Mouse (Mus musculus) megakaryocyte progenitor cell, adult 5-6 weeks (primary cell): ENCODE results near the gene Myh10. TPM values are rescaled to one million over a fixed set of nuclear protein-coding genes. Genes with fewer than 3 reads are reported as not detected.

Experiments
- ATAC-seq: replicated peaks from 2 replicates; pipeline ENCODE4 v1.8.0; 2016; ENCODE audit warnings: mild to moderate bottlenecking, moderate TSS enrichment, inconsistent platforms; ENCODE audit not compliant: poor library complexity
- total RNA-seq, 2 experiments: library from RNA; stranded (forward) in 1 of 2; stranded (reverse) in 1 of 2; fragments of 157-497, 149-512 nt in 1 of 2; fragments of 200-1000 nt in 1 of 2; gene quantifications; 2 replicates each; pipeline versions ENCODE4 v1.2.3 to v1.2.4; 2015 to 2017

The Myh10 gene
- 6.0 and 8.4 TPM in 2 replicates for total RNA-seq (2015)
- total RNA-seq (2017) = 3.9 and 6.5 TPM in 2 replicates

DNA sequence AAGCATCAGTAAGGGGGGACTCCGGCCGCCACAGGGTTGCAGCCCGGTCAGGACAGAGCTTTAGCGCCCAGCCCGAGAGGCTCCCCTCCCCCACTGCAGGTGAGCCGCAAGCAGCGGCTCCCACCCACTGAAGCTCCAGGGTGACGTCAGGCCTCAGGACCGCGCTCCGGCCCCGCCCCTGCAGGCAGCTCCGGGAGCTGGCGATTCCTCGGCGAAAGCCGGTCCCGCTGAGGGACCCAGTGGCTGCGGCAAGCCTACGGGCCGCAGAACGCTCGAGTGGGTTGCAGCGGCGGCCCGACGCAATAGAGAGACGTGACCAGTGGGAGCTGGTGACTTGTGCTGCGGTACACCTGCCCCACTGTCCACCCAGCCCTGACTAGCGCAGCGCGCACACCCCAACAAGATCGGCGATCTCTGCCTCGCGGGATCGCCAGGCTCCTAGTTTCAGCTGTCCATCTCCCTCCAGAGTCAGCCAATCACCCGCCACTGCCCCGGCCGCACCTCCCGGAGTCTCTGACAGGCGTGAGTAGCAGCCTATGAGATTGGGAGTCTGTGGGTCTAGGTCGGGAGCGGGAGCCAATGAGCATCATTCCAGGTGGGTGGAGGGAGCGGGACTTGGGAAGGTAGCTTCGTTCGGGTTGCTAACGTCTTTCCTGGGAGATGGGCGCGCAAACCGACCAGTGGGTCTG is at the start of gene Myh10:
TSS of gene Myh10 (plus strand) at position 239 of the 689 bp plus-strand sequence.
- ATAC-seq = peak; percentile 95

GRCm38 (mm10) chr11:68644781-68645180 is 46.6 kb upstream of the Myh10 start:
- no peak for ATAC-seq

GRCm38 (mm10) chr11:68647808-68648207 is 43.6 kb upstream of the Myh10 start:
- ATAC-seq = no peak

GRCm38 (mm10) chr11:68648385-68649148 is 42.8 kb upstream of the Myh10 start:
- ATAC-seq = no peak

DNA sequence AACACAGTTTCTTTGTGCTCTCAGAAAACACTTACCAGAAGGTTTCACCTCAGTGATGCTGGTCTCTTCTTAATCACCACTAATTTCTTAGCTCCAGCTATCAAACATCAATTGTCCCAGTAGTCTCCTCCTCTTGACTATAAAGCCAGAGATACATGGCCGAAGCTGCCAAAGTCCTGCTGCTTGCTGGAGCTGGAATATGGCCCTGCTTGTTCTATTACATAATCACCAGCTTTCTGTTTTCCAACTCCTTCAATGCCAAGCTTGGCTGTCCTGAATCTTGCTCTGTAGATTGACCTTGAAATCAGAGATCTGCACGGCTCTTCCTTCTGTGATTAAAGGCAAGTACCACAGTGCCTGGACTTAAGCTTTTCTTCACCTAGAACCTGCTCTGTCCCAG is 39.8 kb upstream of the Myh10 start:
- no peak for ATAC-seq

GRCm38 (mm10) chr11:68655524-68655923 is 35.8 kb upstream of the Myh10 start:
- ATAC-seq = no peak

GRCm38 (mm10) chr11:68656887-68657685 is 34.3 kb upstream of the Myh10 start:
- ATAC-seq = no peak

DNA sequence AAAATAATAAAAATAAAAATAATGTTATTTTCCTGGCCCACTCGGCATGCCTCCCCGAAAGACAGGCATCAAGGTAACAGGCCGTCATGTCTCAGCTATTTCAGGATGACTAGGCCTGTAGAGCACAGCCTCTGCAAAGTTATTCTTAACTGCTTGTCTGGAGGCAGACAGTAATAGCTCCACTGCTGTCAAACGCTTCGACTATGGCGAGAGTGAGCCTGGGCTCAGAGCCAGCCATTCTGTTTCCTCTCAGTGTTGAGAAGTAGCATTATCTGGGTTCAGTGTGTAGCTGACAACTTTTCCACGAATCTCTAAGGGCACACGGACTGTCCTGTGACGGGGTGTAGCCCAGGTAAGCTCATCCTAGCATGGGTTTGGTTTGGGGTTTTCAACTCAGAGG is 33.5 kb upstream of the Myh10 start:
- ATAC-seq = no peak

GRCm38 (mm10) chr11:68665331-68665730 is 26.0 kb upstream of the Myh10 start:
- ATAC-seq = no peak

GRCm38 (mm10) chr11:68666210-68666609 is 25.1 kb upstream of the Myh10 start:
- ATAC-seq = no peak

- 0 out of 2 replicates have a peak, but pooled peaks have one; percentile 26 for ATAC-seq
These were observed 18.9 kb upstream of the Myh10 start for GRCm38 (mm10) chr11:68672270-68672970.

- no peak for ATAC-seq
These were observed 17.3 kb upstream of the Myh10 start for GRCm38 (mm10) chr11:68674071-68674470.

DNA sequence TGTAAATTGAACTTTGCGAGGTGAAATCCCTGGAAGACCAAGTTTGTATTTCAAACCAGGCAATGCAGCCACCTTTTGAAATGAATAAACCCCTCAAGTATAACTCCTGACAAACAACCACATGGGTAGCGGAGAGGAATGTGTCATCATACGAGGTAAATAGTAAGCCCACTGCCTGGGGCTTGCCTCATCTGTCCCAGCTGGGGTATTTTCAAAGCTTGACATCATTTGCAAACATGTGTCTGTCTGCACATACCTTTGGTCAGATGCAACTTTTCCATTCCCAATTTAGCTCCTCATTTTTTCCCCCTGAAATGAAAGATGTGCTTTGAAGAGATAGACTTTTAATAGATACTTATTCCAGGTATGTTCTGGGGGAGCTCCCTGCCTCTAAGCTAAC is 16.7 kb upstream of the Myh10 start:
- no peak for ATAC-seq

DNA sequence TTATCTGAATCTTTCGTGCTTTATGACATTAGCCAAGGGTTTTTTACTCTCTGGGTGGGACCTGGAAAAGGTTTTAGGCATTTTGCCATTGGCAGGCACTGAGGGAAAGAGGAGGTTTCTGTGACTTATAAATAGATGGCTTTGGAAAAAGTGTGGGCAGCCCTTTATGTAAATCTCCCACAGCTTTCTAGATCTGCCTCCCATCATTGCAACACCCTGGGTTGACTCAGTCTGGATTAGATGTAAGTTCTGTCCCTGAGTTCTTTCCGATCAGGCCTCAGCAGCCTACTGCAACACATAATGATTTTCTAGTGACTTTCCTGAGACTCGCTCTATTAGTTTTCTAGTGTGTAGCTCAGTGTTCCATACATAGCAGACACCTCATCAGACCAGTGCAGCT is 16.1 kb upstream of the Myh10 start:
- no peak for ATAC-seq

DNA sequence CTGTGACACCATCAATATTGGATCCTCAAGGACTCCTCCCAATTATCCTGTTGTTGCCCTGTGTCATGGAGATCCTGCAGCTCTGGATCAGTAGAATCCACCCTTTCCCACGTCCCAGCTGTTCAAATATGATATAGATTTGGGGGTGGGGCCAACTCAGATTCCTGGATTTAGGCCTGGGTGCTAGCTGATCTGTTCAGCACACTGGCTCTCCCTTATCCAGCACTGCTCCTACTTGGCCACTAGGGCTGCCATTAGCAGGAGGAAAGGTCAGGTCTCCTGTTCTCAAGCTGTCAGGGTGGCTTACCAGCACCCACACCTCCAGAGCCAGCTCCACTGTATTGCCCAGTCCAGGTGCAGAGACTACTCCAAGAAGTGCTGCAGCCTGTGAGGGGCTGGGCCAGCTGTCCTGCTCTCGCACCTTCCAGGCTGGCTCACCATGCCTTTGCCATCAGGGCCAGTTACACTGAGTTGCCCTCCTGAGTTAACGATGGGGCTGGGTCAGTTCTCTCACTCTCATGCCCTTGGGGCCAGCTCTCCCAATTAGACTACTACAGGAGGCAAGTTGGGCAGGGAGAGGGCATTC is 10.0 kb upstream of the Myh10 start:
- ATAC-seq = peak; percentile 79

DNA sequence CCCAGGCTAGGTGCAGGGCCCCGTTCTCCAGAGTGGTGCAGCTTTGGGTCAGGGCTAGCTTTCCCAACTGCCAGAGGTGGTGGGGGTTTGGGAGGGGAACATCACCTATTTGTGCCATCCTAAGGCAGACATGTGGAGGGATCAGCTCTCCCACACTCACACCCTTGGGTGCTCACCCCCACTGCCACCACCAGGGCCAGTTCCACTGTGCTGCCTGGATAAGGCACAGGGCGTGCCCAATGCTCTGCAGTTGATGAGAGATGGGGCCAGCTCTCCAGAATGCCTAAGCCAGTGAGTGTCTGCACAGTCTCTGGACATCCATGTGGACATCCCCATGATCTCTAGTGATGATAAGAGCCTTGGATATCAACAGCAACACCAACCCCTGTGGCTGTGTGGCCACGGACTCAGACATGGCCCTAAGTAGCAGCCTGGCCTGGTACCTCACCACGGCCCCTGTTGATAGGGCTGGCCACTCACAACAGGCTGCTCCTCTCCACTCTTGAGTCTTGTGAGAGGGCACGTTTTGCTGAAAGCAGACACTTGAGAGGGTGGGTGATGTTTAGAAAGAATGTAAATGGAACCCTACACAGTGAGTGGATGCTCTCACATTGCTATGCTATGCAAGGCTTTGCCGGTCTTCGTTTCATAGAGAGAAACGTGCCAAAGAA is 9.1 kb upstream of the Myh10 start:
- peak; percentile 95 for ATAC-seq

- no peak for ATAC-seq
These were observed 5.4 kb upstream of the Myh10 start for GRCm38 (mm10) chr11:68686001-68686400.

- ATAC-seq = no peak
These were observed 2.1 kb upstream of the Myh10 start for GRCm38 (mm10) chr11:68689304-68689703.

- no peak for ATAC-seq
These were observed 894 bp upstream of the Myh10 start for GRCm38 (mm10) chr11:68690465-68690864.
